Mouse (Mus musculus) limb, embryonic 14.5 days (tissue): ENCODE data around the gene Ano2. TPM values are rescaled to one million over a fixed set of nuclear protein-coding genes. Genes with fewer than 3 reads are reported as not detected.

Experiments used
- ATAC-seq: fragments of 200-750 bp; cut with Nextera tagmentation; 2 replicates; pipeline ENCODE4 v1.8.0; 2017; ENCODE audit warnings: low read depth, moderate number of reproducible peaks, moderate TSS enrichment; ENCODE audit not compliant: low FRiP score
- DNase-seq: peaks from one replicate; pipeline ENCODE4 v3.0.0-alpha.2; 2015; ENCODE audit warnings: low spot score
- H3K27ac ChIP-seq: fragments of 300-500 bp; sonication (generic); replicated peaks from 2 replicates; pipeline ENCODE4 v1.5.1; 2014; ENCODE audit warnings: low read depth, mild to moderate bottlenecking, low read length, moderate library complexity, mixed read lengths
- H3K27me3 ChIP-seq: fragments of 300-500 bp; sonication (generic); 2 replicates; pipeline ENCODE4 v1.6.1; 2014; ENCODE audit warnings: low read length, mixed read lengths; ENCODE audit not compliant: control insufficient read depth, insufficient read depth
- H3K36me3 ChIP-seq: fragments of 300-500 bp; sonication (generic); 2 replicates; pipeline ENCODE4 v1.6.1; 2014; ENCODE audit warnings: mild to moderate bottlenecking, low read length, moderate library complexity, mixed read lengths; ENCODE audit not compliant: control insufficient read depth, insufficient read depth
- H3K4me1 ChIP-seq: fragments of 300-500 bp; sonication (generic); 2 replicates; pipeline ENCODE4 v1.6.1; 2014; ENCODE audit warnings: antibody characterized with exemption, low read length, mixed read lengths; ENCODE audit not compliant: control insufficient read depth, insufficient read depth
- H3K4me2 ChIP-seq: fragments of 300-500 bp; sonication (generic); replicated peaks from 2 replicates; pipeline ENCODE4 v1.6.1; 2014; ENCODE audit warnings: low read depth, mild to moderate bottlenecking, low read length, moderate library complexity; ENCODE audit not compliant: severe bottlenecking
- H3K4me3 ChIP-seq: fragments of 300-500 bp; sonication (generic); replicated peaks from 2 replicates; pipeline ENCODE4 v1.5.1; 2014; ENCODE audit warnings: low read length
- H3K9ac ChIP-seq: fragments of 300-500 bp; sonication (generic); 2 replicates; pipeline ENCODE4 v1.6.1; 2014; ENCODE audit warnings: mild to moderate bottlenecking, low read depth, low read length, moderate library complexity; ENCODE audit not compliant: severe bottlenecking
- H3K9me3 ChIP-seq: fragments of 300-500 bp; sonication (generic); 2 replicates; pipeline ENCODE4 v1.6.1; 2016; ENCODE audit warnings: low read length; ENCODE audit not compliant: control insufficient read depth
- POLR2A ChIP-seq: fragments of 200-500 bp; IDR thresholded peaks from 2 replicates; pipeline ENCODE4 v1.8.0; 2012; ENCODE audit warnings: inconsistent platforms, mild to moderate bottlenecking, moderate library complexity, borderline replicate concordance; ENCODE audit not compliant: insufficient read depth, insufficient read length; ENCODE audit errors: extremely low read depth
- WGBS: fragments of 180-500 bp; shearing (Covaris S2); extraction: QIAGEN DNeasy Blood & Tissue Kit; methylation state at CpG from one replicate; pipeline ENCODE4 v1.1.7; 2014; 5-methylcytosine and 5-hydroxymethylcytosine counted together
- polyA plus RNA-seq, 2 experiments: library from polyadenylated mRNA; depleted of rRNA in 1 of 2; stranded (reverse) in 1 of 2; unstranded in 1 of 2; fragments of >200 nt; fragmentation: Nextera tagmentation in 1 of 2; extraction: Ambion mirVana in 1 of 2; gene quantifications; 2 replicates each; pipeline versions ENCODE4 v1.2.1 to v1.2.3; 2012 to 2014

Gene Ano2
- polyA plus RNA-seq, 2 experiments, result 0.14 TPM; not detected in 1

DNA sequence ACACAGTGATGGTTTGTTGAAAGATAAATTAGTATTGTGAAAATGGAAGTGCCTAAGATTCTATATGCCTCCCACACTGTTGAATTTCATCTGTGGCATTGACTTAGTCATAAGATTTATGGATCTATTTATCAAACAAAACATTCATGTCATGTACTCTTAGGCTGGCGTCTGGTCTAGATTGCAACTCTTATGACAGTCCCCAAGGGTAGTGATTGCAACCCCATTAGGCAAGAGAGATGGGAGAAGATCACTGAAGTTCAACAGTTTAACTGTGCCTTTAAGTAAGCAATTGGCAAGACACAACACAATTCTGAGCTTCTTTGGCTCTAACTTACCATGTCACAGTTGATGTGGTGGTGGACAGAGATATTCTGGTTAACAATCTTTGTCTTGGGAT, 36.8 kb upstream of the Ano2 start:
- no peak for TF ChIP-seq POLR2A
- no peaks in the 10 kb centered on the region for H3K4me1 ChIP-seq
- H3K36me3 ChIP-seq, result no peaks in the 10 kb centered on the region
- H3K9ac ChIP-seq, result no peak overlapping the region
- DNase-seq (no peak), ATAC-seq (no peak)
- 74% methylated on average over 1 of the region's 1 CpGs for WGBS
- H3K4me2 ChIP-seq, result no peak overlapping the region
- H3K27ac ChIP-seq, result no peak overlapping the region
- H3K27me3 ChIP-seq, result no peaks in the 10 kb centered on the region
- H3K4me3 ChIP-seq, result no peak overlapping the region
- H3K9me3 ChIP-seq, result no peaks in the 10 kb centered on the region

- Histone ChIP-seq H3K36me3 (no peaks in the 10 kb centered on the region), H3K9ac (no peak overlapping the region), H3K9me3 (no peaks in the 10 kb centered on the region), H3K4me3 (no peak overlapping the region), H3K27ac (no peak overlapping the region), H3K27me3 (no peaks in the 10 kb centered on the region), H3K4me2 (no peak overlapping the region), H3K4me1 (no peaks in the 10 kb centered on the region)
- 86% methylated on average over 13 of the region's 13 CpGs for WGBS
- ATAC-seq, result no peak
- TF ChIP-seq POLR2A, result no peak
- no peak for DNase-seq
These were observed 33.3 kb upstream of the Ano2 start for GRCm38 (mm10) chr6:125656921-125657320.

DNA sequence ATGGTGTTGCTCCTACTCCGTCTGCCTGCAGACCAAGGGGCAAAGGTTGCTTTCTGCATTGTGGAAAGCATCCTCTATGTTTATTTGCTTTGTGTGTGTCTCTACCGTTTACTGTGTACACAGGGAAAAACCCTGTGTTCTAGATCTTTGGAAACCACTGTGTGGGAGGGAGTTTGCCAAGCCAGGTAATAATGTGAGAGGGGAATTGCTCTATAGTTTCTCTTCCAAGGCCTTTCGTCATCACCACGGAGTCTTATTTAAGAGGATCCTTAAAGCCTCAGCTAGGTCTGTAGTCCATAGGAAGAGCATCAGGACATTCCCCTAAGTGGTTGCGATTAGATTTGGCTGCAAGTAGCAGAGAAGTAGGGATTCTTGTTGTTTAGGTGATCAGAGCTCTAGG, 32.3 kb upstream of the Ano2 start:
- Histone ChIP-seq H3K36me3 (no peaks in the 10 kb centered on the region), H3K4me2 (no peak overlapping the region), H3K27ac (no peak overlapping the region), H3K27me3 (no peaks in the 10 kb centered on the region), H3K4me3 (no peak overlapping the region), H3K9ac (no peak overlapping the region), H3K9me3 (no peaks in the 10 kb centered on the region), H3K4me1 (no peaks in the 10 kb centered on the region)
- WGBS, result 81% methylated on average over 5 of the region's 5 CpGs
- ATAC-seq (no peak), DNase-seq (no peak)
- no peak for TF ChIP-seq POLR2A

- DNase-seq (peak; percentile 78), ATAC-seq (peak; percentile 62; the same call in 1 of the 2 replicates)
- Histone ChIP-seq H3K4me1 (no peaks in the 10 kb centered on the region), H3K27me3 (no peaks in the 10 kb centered on the region), H3K9ac (no peak overlapping the region), H3K36me3 (no peaks in the 10 kb centered on the region), H3K9me3 (no peaks in the 10 kb centered on the region), H3K4me2 (no peak overlapping the region), H3K4me3 (no peak overlapping the region), H3K27ac (no peak overlapping the region)
- 42% methylated on average over 14 of the region's 14 CpGs for WGBS
- no peak for TF ChIP-seq POLR2A
These were observed 28.9 kb upstream of the Ano2 start for GRCm38 (mm10) chr6:125661106-125661877.

- H3K4me1 ChIP-seq, result no peaks in the 10 kb centered on the region
- no peak for TF ChIP-seq POLR2A
- H3K9me3 ChIP-seq, result no peaks in the 10 kb centered on the region
- no peak overlapping the region for H3K4me2 ChIP-seq
- no peak overlapping the region for H3K27ac ChIP-seq
- ATAC-seq (no peak), DNase-seq (no peak)
- H3K27me3 ChIP-seq, result no peaks in the 10 kb centered on the region
- no peak overlapping the region for H3K9ac ChIP-seq
- H3K4me3 ChIP-seq, result no peak overlapping the region
- WGBS, result 86% methylated on average over 2 of the region's 2 CpGs
- H3K36me3 ChIP-seq, result no peaks in the 10 kb centered on the region
These were observed 26.3 kb upstream of the Ano2 start for GRCm38 (mm10) chr6:125663906-125664305.
